Mouse (Mus musculus): ENCODE measurements around the gene Zfp750.

Zfp750 gene

DNA sequence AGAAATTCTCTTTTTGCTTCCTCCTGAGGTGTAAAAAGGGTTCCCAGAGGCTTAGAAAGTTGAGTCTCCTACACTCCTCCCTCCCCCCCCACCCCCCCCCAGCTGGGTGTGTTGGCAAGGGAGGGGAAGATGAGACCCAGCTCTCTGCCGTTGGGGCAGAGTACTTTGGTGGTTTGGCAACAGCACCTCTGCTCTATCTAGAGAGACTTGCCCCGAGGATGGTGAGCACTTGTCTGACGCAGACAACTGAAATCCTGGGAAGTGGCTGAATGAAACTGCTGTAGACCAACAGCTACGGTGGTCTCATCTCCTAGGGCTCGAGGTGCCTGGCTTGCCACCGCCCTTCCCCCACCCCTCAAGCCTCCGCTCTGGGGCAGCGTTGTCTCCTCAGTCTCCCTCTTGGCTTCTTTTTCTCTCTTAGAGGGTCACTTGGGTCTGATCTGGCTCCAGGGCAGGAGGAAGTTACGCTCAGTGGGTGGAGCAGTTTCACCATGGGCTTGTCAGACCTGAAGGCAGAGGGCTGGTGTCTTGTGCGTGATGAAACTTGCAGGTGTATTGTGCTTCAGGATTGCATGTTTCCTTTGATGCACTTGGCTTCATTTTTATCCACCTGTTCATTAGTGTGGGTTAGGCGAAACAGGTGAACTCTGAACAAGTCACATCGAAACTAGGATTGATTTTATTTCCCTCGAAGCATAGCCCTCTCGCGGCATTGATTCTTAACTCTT lies 39.5 kb downstream of the Zfp750 start:
- DNase-seq (ENCODE audit: extremely low read depth, insufficient read length, low spot score) = no peak

DNA sequence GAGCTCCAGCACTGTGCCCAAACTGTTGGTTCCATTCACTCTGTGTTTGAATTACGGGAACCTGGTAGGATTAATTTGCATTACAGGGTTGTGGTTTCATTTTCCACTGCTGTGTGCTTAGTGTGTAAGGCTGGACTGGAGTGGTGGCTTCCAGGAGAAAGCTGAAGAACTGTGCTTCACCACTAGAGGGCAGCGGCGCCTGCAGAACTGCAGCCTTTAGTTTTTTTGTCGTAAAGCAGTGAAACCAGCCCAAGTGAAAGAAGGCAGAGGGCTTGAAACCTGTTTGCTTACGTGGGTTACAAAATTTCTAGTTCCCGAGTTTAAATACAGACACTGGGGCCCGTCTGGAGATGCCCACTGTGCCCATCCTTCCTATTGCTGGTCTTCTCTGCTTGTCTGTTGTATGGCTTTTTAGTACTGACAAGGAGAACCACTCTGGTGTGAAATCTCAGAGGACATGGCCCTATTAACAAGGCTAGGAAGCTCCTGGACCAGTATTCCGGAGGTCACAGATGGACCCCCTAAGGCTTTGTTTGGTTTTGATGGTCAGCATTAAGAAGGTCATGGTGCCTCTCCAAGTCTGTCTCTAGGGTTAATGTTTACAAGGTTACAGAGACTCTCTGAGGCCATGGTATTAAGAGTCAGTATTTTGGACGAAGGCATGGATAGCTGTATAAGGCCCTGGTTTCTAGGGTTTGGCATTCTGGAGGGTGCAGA lies 43.3 kb downstream of the Zfp750 start:
- DNase-seq (ENCODE audit: extremely low read depth, insufficient read length, low spot score) = peak; percentile 52

DNA sequence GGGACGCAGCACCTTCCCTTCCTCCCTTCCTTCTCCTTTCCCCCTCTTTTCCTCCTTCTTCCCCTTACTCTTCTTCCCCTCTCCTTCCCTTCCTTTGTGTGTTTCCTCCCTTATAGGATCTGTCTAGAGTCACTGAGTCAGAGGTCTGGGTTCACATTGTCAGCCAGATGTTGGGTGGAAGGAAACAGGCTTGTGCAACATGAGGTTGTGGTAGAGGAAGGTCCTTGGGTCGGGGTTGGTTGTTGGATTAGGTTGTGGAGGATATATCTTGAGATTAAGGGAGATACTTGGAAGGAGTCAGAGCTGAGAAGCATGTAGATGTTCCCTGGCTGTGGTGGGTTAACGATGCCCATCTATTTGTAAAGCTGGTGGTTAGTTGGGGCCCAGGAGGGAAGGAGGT lies 44.3 kb downstream of the Zfp750 start:
- DNase-seq (ENCODE audit: extremely low read depth, insufficient read length, low spot score) = no peak

DNA sequence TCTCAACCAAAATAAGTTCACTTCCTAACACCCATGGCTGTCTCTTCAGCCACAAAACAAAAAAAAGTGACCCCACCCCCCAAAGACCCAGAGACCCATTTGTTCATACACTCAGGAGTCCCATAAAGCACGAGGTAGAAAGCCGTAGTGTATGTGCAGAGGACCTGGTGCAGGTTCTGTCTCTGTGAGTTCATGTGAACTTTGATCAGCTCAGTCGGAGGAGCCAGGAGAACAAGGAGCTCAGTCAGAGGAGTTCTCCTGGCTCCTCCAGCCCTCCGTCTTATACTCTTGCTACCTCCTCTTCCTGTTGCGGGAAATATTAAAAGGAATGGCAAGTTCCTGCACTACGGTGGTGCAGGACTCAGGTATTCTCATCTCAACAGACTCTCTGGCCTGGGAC lies 51.7 kb downstream of the Zfp750 start:
- DNase-seq (ENCODE audit: extremely low read depth, insufficient read length, low spot score) = no peak
